Mouse (Mus musculus) bone marrow macrophage, adult 2 months (primary cell): Measurements from ENCODE around the gene Med13l.

Source experiments
- CTCF ChIP-seq: IDR thresholded peaks from 2 replicates; pipeline ENCODE4 v1.5.1; 2012; ENCODE audit warnings: low read depth, mild to moderate bottlenecking, low read length, moderate library complexity
- POLR2A ChIP-seq: IDR thresholded peaks from 2 replicates; pipeline ENCODE4 v1.6.1; 2012; ENCODE audit warnings: mild to moderate bottlenecking, low read depth, low read length, borderline replicate concordance

GRCm38 (mm10) chr5:118633106-118633505, 72.6 kb downstream of the Med13l start:
- TF ChIP-seq POLR2A, result no peak
- no peak for TF ChIP-seq CTCF
